Mouse (Mus musculus): ENCODE measurements around the gene Zfp319. TPM values are rescaled to one million over a fixed set of nuclear protein-coding genes. Genes with fewer than 3 reads are reported as not detected.

The Zfp319 gene
- polyA plus RNA-seq, 1 experiment from 2014 or later, result 6.4 TPM

- no peaks in the 10 kb centered on the region for H3K27me3 ChIP-seq (ENCODE audit: control insufficient read depth, insufficient read depth, low read length)
- H3K27ac ChIP-seq (ENCODE audit: low read length), result no peak overlapping the region
- no peak overlapping the region for H3K4me3 ChIP-seq (ENCODE audit: low read length)
- 70% methylated on average over 3 of the region's 3 CpGs for WGBS
- no peak for ATAC-seq (replicated peaks; ENCODE audit: extremely low read depth, insufficient read depth, low FRiP score)
- H3K4me1 ChIP-seq (ENCODE audit: control insufficient read depth, insufficient read depth, low read length), result peaks cover 14% of the 10 kb centered on the region; the same call in 1 of the 2 replicates
- peaks cover 29% of the 10 kb centered on the region for H3K36me3 ChIP-seq (ENCODE audit: control insufficient read depth, insufficient read depth)
- H3K9ac ChIP-seq (ENCODE audit: low read length), result no peak overlapping the region
- no peaks in the 10 kb centered on the region for H3K9me3 ChIP-seq (replicated peaks; ENCODE audit: control insufficient read depth, low read length)
- no peak overlapping the region for H3K4me2 ChIP-seq (ENCODE audit: low read depth, low read length)
These were observed 8.5 kb downstream of the Zfp319 start for GRCm38 (mm10) chr8:95323201-95323600.

GRCm38 (mm10) chr8:95320224-95321139 is 11.3 kb downstream of the Zfp319 start:
- peak; percentile 63 for ATAC-seq (replicated peaks; ENCODE audit: extremely low read depth, insufficient read depth, low FRiP score)
- H3K4me2 ChIP-seq (ENCODE audit: low read depth, low read length), result peak overlapping the region; percentile 88
- H3K4me3 ChIP-seq (ENCODE audit: low read length), result peak overlapping the region; percentile 54
- H3K36me3 ChIP-seq (ENCODE audit: control insufficient read depth, insufficient read depth), result peaks cover 10% of the 10 kb centered on the region
- WGBS, result 3% methylated on average over 41 of the region's 41 CpGs
- H3K27ac ChIP-seq (ENCODE audit: low read length), result no peak overlapping the region
- peak overlapping the region; percentile 60 for H3K9ac ChIP-seq (ENCODE audit: low read length)
- no peaks in the 10 kb centered on the region for H3K9me3 ChIP-seq (replicated peaks; ENCODE audit: control insufficient read depth, low read length)
- H3K4me1 ChIP-seq (ENCODE audit: control insufficient read depth, insufficient read depth, low read length), result peaks cover 13% of the 10 kb centered on the region; the same call in 1 of the 2 replicates
- no peaks in the 10 kb centered on the region for H3K27me3 ChIP-seq (ENCODE audit: control insufficient read depth, insufficient read depth, low read length)

DNA sequence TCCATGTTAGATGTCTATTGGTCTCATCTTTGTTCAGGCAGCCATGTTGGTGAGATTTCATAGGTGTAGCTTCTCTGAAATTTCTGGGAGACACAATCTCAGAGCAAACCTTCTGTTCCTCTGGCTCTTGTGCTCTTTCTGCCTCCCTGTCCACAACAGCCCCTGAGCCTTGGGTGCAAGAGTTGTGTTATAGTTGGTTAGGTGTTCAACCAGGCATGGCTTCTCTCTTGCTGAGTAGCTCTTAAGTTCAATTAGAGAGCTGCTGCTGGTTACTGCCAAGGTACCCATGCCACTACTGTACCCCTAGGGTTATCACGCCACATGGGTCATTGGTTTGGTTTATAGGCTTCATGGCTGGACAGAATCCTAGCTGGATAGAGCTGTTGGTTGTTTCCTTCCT is 16.4 kb downstream of the Zfp319 start:
- Histone ChIP-seq H3K9me3 (replicated peaks; ENCODE audit: control insufficient read depth, low read length) (no peaks in the 10 kb centered on the region), H3K36me3 (ENCODE audit: control insufficient read depth, insufficient read depth) (no peaks in the 10 kb centered on the region), H3K27ac (ENCODE audit: low read length) (no peak overlapping the region), H3K4me2 (ENCODE audit: low read depth, low read length) (no peak overlapping the region), H3K4me1 (ENCODE audit: control insufficient read depth, insufficient read depth, low read length) (peaks cover 2% of the 10 kb centered on the region; the same call in 1 of the 2 replicates), H3K9ac (ENCODE audit: low read length) (no peak overlapping the region), H3K27me3 (ENCODE audit: control insufficient read depth, insufficient read depth, low read length) (no peaks in the 10 kb centered on the region), H3K4me3 (ENCODE audit: low read length) (no peak overlapping the region)
- no peak for ATAC-seq (replicated peaks; ENCODE audit: extremely low read depth, insufficient read depth, low FRiP score)
- WGBS, result 90% methylated on average over 1 of the region's 1 CpGs

- no peak overlapping the region for H3K4me2 ChIP-seq (ENCODE audit: low read depth, low read length)
- H3K4me3 ChIP-seq (ENCODE audit: low read length), result no peak overlapping the region
- H3K9ac ChIP-seq (ENCODE audit: low read length), result no peak overlapping the region
- no peaks in the 10 kb centered on the region for H3K4me1 ChIP-seq (ENCODE audit: control insufficient read depth, insufficient read depth, low read length)
- no peak overlapping the region for H3K27ac ChIP-seq (ENCODE audit: low read length)
- no peaks in the 10 kb centered on the region for H3K36me3 ChIP-seq (ENCODE audit: control insufficient read depth, insufficient read depth)
- 59% methylated on average over 2 of the region's 2 CpGs for WGBS
- ATAC-seq (replicated peaks; ENCODE audit: extremely low read depth, insufficient read depth, low FRiP score), result no peak
- no peaks in the 10 kb centered on the region for H3K9me3 ChIP-seq (replicated peaks; ENCODE audit: control insufficient read depth, low read length)
- H3K27me3 ChIP-seq (ENCODE audit: control insufficient read depth, insufficient read depth, low read length), result no peaks in the 10 kb centered on the region
These were observed 17.0 kb downstream of the Zfp319 start for GRCm38 (mm10) chr8:95314707-95315106.

DNA sequence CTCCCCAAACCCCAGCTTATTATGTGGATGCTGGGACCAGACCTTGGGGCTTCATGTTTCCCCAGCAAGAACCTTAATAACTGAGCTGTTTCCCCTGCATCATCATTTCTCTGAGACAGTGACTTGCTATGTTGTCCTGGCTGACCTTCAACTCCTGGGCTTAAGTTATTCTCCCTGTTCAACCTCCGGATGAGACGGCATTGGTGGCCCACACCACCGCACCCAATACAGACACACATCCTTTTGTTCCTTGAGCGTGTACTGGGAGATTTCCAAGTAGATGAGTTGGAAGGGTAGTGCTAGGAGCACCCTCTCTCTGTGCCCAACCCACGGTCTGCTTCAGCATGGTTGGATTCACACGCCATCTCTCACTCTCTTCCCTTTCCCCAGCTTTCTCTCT is 17.9 kb downstream of the Zfp319 start:
- no peaks in the 10 kb centered on the region for H3K36me3 ChIP-seq (ENCODE audit: control insufficient read depth, insufficient read depth)
- no peak overlapping the region for H3K9ac ChIP-seq (ENCODE audit: low read length)
- no peaks in the 10 kb centered on the region for H3K4me1 ChIP-seq (ENCODE audit: control insufficient read depth, insufficient read depth, low read length)
- ATAC-seq (replicated peaks; ENCODE audit: extremely low read depth, insufficient read depth, low FRiP score), result no peak
- no peak overlapping the region for H3K4me2 ChIP-seq (ENCODE audit: low read depth, low read length)
- no peak overlapping the region for H3K4me3 ChIP-seq (ENCODE audit: low read length)
- H3K9me3 ChIP-seq (replicated peaks; ENCODE audit: control insufficient read depth, low read length), result no peaks in the 10 kb centered on the region
- no peaks in the 10 kb centered on the region for H3K27me3 ChIP-seq (ENCODE audit: control insufficient read depth, insufficient read depth, low read length)
- H3K27ac ChIP-seq (ENCODE audit: low read length), result no peak overlapping the region
- 80% methylated on average over 6 of the region's 6 CpGs for WGBS

DNA sequence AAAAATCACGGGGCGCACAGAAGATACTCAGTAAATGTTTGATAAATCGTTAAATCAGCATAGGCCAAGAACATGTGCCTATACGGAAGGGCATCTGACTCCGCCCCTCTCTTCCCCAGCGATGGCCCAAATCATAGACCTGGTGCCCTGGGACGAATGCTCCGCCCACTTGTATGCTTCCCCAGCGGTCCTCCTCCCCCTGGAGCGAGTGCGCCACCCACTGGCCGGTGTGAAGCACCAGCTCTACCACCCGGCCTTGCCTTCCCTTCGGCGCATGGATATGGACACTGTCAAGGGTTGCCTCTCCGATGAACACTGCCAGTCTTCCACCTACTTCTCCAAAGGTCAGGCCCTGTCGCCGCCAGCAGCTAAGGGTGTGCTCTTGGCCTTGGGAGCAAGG is 18.9 kb downstream of the Zfp319 start:
- Histone ChIP-seq H3K4me2 (ENCODE audit: low read depth, low read length) (no peak overlapping the region), H3K36me3 (ENCODE audit: control insufficient read depth, insufficient read depth) (no peaks in the 10 kb centered on the region), H3K4me1 (ENCODE audit: control insufficient read depth, insufficient read depth, low read length) (no peaks in the 10 kb centered on the region), H3K4me3 (ENCODE audit: low read length) (no peak overlapping the region), H3K9ac (ENCODE audit: low read length) (no peak overlapping the region), H3K27ac (ENCODE audit: low read length) (no peak overlapping the region), H3K9me3 (replicated peaks; ENCODE audit: control insufficient read depth, low read length) (no peaks in the 10 kb centered on the region), H3K27me3 (ENCODE audit: control insufficient read depth, insufficient read depth, low read length) (no peaks in the 10 kb centered on the region)
- WGBS, result 67% methylated on average over 18 of the region's 18 CpGs
- ATAC-seq (replicated peaks; ENCODE audit: extremely low read depth, insufficient read depth, low FRiP score), result no peak

GRCm38 (mm10) chr8:95310342-95310970 is 21.3 kb downstream of the Zfp319 start, which contains the start of gene Tepp:
TSS of gene Tepp (plus strand) at chr8:95310566.
- Histone ChIP-seq H3K27ac (ENCODE audit: low read length) (no peak within 1 kb of the TSS), H3K4me1 (ENCODE audit: control insufficient read depth, insufficient read depth, low read length) (no peaks in the 10 kb centered on the region), H3K4me2 (ENCODE audit: low read depth, low read length) (no peak within 1 kb of the TSS), H3K4me3 (ENCODE audit: low read length) (no peak within 1 kb of the TSS), H3K9me3 (replicated peaks; ENCODE audit: control insufficient read depth, low read length) (no peaks in the 10 kb centered on the region), H3K27me3 (ENCODE audit: control insufficient read depth, insufficient read depth, low read length) (no peaks in the 10 kb centered on the region), H3K9ac (ENCODE audit: low read length) (no peak within 1 kb of the TSS), H3K36me3 (ENCODE audit: control insufficient read depth, insufficient read depth) (no peaks in the 10 kb centered on the region)
- 47% methylated on average over 6 of the region's 6 CpGs for WGBS
- no peak for ATAC-seq (replicated peaks; ENCODE audit: extremely low read depth, insufficient read depth, low FRiP score)

DNA sequence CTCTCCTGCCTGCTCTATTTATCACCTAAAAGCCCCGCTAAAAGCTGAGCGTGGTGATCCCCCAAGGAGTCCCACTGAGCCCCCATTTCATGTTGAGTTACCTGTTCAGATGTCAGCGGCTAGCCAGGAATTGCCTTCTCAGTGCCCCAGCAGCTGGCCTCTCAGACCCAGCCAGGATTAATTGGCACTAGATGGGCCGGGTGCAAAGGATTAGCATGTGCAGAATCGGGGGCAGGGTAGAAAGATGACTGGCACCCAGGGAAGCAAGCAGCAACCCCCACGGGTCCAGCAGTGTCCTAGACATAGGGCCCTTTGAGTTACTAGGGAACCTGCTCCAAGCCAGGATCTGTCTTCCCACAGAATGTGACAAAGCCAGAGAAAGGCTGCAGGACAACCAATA is 25.3 kb downstream of the Zfp319 start, which contains the start of gene Cngb1:
Cngb1 (minus strand) TSS at position 155 of the 400 bp plus-strand sequence.
- no peaks in the 10 kb centered on the region for H3K4me1 ChIP-seq (ENCODE audit: control insufficient read depth, insufficient read depth, low read length)
- no peak within 1 kb of the TSS for H3K4me3 ChIP-seq (ENCODE audit: low read length)
- H3K27me3 ChIP-seq (ENCODE audit: control insufficient read depth, insufficient read depth, low read length), result no peaks in the 10 kb centered on the region
- H3K9ac ChIP-seq (ENCODE audit: low read length), result no peak within 1 kb of the TSS
- H3K27ac ChIP-seq (ENCODE audit: low read length), result no peak within 1 kb of the TSS
- no peaks in the 10 kb centered on the region for H3K9me3 ChIP-seq (replicated peaks; ENCODE audit: control insufficient read depth, low read length)
- H3K4me2 ChIP-seq (ENCODE audit: low read depth, low read length), result no peak within 1 kb of the TSS
- WGBS, result 50% methylated on average over 6 of the region's 6 CpGs
- H3K36me3 ChIP-seq (ENCODE audit: control insufficient read depth, insufficient read depth), result no peaks in the 10 kb centered on the region
- ATAC-seq (replicated peaks; ENCODE audit: extremely low read depth, insufficient read depth, low FRiP score), result no peak

- H3K27me3 ChIP-seq (ENCODE audit: control insufficient read depth, insufficient read depth, low read length), result no peaks in the 10 kb centered on the region
- WGBS, result 62% methylated on average over 4 of the region's 4 CpGs
- no peak overlapping the region for H3K27ac ChIP-seq (ENCODE audit: low read length)
These were observed 26.2 kb downstream of the Zfp319 start for GRCm38 (mm10) chr8:95305526-95305925.

More at GRCm38 (mm10) chr8:95305526-95305925, 26.2 kb downstream of the Zfp319 start:
- no peaks in the 10 kb centered on the region for H3K4me1 ChIP-seq (ENCODE audit: control insufficient read depth, insufficient read depth, low read length)
- H3K9ac ChIP-seq (ENCODE audit: low read length), result no peak overlapping the region
- H3K4me3 ChIP-seq (ENCODE audit: low read length), result no peak overlapping the region
- H3K36me3 ChIP-seq (ENCODE audit: control insufficient read depth, insufficient read depth), result no peaks in the 10 kb centered on the region
- H3K4me2 ChIP-seq (ENCODE audit: low read depth, low read length), result no peak overlapping the region
- no peaks in the 10 kb centered on the region for H3K9me3 ChIP-seq (replicated peaks; ENCODE audit: control insufficient read depth, low read length)
- ATAC-seq (replicated peaks; ENCODE audit: extremely low read depth, insufficient read depth, low FRiP score), result no peak

Data from heart, embryonic 16.5 days (tissue).